Mouse (Mus musculus): ENCODE measurements at regions not wholly inside any gene's neighbourhood (a gene's known extent, or its start where the extent isn't known, plus 50 kb on each side); places are given as distances from the start of the nearest gene placed in this dataset.

DNA sequence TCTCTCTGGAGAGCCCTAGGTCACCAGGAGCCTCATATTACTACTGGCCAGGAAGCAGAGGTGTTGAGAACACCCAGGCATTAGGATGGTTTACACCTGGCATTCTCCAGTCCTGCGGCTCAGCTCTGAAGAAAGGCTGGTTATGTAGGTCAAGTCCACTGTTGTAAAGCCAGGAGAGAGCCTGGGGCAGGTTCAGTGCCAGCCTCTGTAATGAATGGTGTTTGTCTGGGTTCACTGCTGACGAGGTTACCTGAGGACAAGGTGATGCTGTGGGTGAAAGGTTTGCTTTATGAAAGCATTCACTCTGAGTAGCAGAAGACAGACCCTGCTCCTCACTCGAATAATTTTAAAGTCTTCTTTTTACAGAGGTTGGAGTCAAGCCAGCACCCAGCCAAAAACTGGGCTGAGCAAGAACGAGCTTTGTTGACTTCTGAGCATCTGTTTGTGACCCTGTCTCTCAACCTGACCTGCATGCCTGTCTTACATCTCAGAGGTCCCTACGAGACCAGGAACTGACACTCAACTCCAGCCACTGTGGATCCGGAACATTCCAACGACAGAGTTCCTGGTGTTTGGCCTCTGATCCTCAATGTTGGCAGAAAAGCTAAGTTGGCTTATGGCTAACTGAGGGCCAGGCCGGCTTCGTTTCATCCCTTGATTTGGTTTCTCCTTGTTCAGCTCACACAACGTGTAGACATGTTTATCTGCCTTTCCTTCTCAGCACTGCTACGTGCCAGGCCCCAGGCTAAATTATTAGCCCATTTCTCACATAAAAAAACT is 327.0 kb downstream of the Zfp706 start:
- TF ChIP-seq CTCF (IDR thresholded peaks at IDR 0.05; ENCODE audit: extremely low read depth, insufficient read depth, low read length), result no peak
- no peak for TF ChIP-seq POLR2A (IDR thresholded peaks at IDR 0.05; ENCODE audit: extremely low read depth, insufficient read depth, low read length)
